Comparison of ENCODE assay signal across 1 mouse cellular context in the genomic region with DNA sequence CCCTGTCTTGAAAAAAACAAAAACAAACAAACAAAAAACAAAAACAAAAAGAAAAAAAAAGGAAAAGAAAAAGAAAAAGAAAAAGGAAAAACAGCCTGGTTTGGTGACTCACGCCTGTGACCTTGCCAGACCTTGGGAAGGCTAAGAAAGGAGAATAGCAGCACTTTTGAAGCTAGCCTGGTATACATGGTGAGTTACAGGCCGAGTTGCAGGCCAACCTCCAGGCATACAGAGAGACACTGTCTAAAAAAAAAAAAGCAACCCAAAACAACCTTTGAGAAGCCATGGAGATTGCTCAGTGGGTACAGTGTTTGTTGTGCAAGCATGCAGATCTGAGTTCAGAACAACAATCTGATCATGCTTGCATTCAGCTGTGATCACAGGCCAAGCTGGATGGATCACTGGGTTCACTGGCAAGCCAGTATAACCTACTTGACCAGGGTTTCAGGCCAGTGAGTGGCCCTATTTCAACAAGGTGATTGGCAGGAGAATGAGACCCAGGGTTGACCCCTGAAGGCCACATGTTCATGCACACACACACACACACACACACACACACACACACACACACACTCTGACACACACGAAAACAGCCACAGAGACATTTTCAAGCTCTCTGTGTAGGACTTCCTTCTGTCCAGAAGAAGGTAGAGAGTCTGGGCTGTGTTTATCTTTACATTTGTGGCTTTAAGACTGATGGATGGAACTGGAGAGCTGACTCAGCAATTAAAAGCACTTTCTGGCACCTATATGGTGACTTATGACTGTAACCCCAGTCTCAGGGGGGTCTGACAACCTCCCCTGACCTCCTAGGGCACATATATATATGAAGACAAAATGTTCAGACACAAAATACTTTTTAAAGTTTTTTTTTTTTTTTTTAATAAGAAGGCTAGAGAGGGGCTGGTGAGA.
TF ChIP-seq lines count a peak whose summit lies in the region.

No protein-coding gene starts in this region.

TF ChIP-seq in CH12.LX, 34 proteins besides CTCF, POLR2A, EP300 and RAD21:
- TF ChIP-seq ZNF384 (IDR thresholded peaks at IDR 0.05; ENCODE audit: low read depth, low read length) (no peak), MAFK (IDR thresholded peaks at IDR 0.05; ENCODE audit: insufficient replicate concordance, low read length) (peak; percentile 75; the same call in 1 of the 2 replicates)
